Mouse (Mus musculus): ENCODE results near the gene Eif1ad. TPM values are rescaled to one million over a fixed set of nuclear protein-coding genes. Genes with fewer than 3 reads are reported as not detected.
"Not testable (repeated sequence)": the region's sequence is repeated elsewhere in the genome, so short reads cannot be mapped to it uniquely, and the experiment has no call there.

Gene Eif1ad
- polyA plus RNA-seq, 1 experiment from 2014 or later = 38.7 TPM

GRCm38 (mm10) chr19:5389647-5390046 is 23.1 kb downstream of the Eif1ad start:
- 47% methylated on average over 12 of the region's 12 CpGs for WGBS
- Histone ChIP-seq H3K36me3 (ENCODE audit: control insufficient read depth, insufficient read depth, low read length) (peaks cover 5% of the 10 kb centered on the region; the same call in 1 of the 2 replicates), H3K4me2 (ENCODE audit: low read depth, low read length) (peak overlapping the region; percentile 86), H3K27ac (ENCODE audit: low read depth, low read length) (no peak overlapping the region), H3K4me1 (ENCODE audit: control insufficient read depth, insufficient read depth, low read length) (peaks cover 23% of the 10 kb centered on the region), H3K27me3 (ENCODE audit: control insufficient read depth, insufficient read depth, low read length) (peaks cover 4% of the 10 kb centered on the region; the same call in 1 of the 2 replicates), H3K9ac (replicated peaks; ENCODE audit: low read depth, low read length) (peak overlapping the region; percentile 29; the same call in 1 of the 2 replicates), H3K9me3 (ENCODE audit: control insufficient read depth, low read length) (no peaks in the 10 kb centered on the region), H3K4me3 (ENCODE audit: low read depth, low read length) (peak overlapping the region; percentile 96; the same call in 1 of the 2 replicates)
- no peak for ATAC-seq (ENCODE audit: low read depth)

- Histone ChIP-seq H3K27ac (ENCODE audit: low read depth, low read length) (no peak overlapping the region), H3K27me3 (ENCODE audit: control insufficient read depth, insufficient read depth, low read length) (peaks cover 4% of the 10 kb centered on the region; the same call in 1 of the 2 replicates), H3K9me3 (ENCODE audit: control insufficient read depth, low read length) (no peaks in the 10 kb centered on the region), H3K36me3 (ENCODE audit: control insufficient read depth, insufficient read depth, low read length) (no peaks in the 10 kb centered on the region), H3K4me3 (ENCODE audit: low read depth, low read length) (no peak overlapping the region), H3K9ac (replicated peaks; ENCODE audit: low read depth, low read length) (no peak overlapping the region), H3K4me1 (ENCODE audit: control insufficient read depth, insufficient read depth, low read length) (peaks cover 23% of the 10 kb centered on the region), H3K4me2 (ENCODE audit: low read depth, low read length) (peak overlapping the region; percentile 86; the same call in 1 of the 2 replicates)
- ATAC-seq (ENCODE audit: low read depth) = no peak
- WGBS = 90% methylated on average over 8 of the region's 8 CpGs
Measured at GRCm38 (mm10) chr19:5390416-5390815, 23.9 kb downstream of the Eif1ad start.

- H3K36me3 ChIP-seq (ENCODE audit: control insufficient read depth, insufficient read depth, low read length) = no peaks in the 10 kb centered on the region
- peaks cover 4% of the 10 kb centered on the region; the same call in 1 of the 2 replicates for H3K27me3 ChIP-seq (ENCODE audit: control insufficient read depth, insufficient read depth, low read length)
- H3K9ac ChIP-seq (replicated peaks; ENCODE audit: low read depth, low read length) = no peak overlapping the region
- peaks cover 11% of the 10 kb centered on the region for H3K4me1 ChIP-seq (ENCODE audit: control insufficient read depth, insufficient read depth, low read length)
- no peaks in the 10 kb centered on the region for H3K9me3 ChIP-seq (ENCODE audit: control insufficient read depth, low read length)
- no peak for ATAC-seq (ENCODE audit: low read depth)
- no peak overlapping the region for H3K4me2 ChIP-seq (ENCODE audit: low read depth, low read length)
- no peak overlapping the region for H3K4me3 ChIP-seq (ENCODE audit: low read depth, low read length)
- WGBS = 66% methylated on average over 4 of the region's 4 CpGs
- no peak overlapping the region for H3K27ac ChIP-seq (ENCODE audit: low read depth, low read length)
Measured at GRCm38 (mm10) chr19:5392892-5393291, 26.4 kb downstream of the Eif1ad start.

GRCm38 (mm10) chr19:5394168-5394567 is 27.6 kb downstream of the Eif1ad start:
- ATAC-seq (ENCODE audit: low read depth) = no peak
- Histone ChIP-seq H3K27me3 (ENCODE audit: control insufficient read depth, insufficient read depth, low read length) (no peaks in the 10 kb centered on the region), H3K9ac (replicated peaks; ENCODE audit: low read depth, low read length) (no peak overlapping the region), H3K36me3 (ENCODE audit: control insufficient read depth, insufficient read depth, low read length) (no peaks in the 10 kb centered on the region), H3K4me1 (ENCODE audit: control insufficient read depth, insufficient read depth, low read length) (peaks cover 10% of the 10 kb centered on the region), H3K9me3 (ENCODE audit: control insufficient read depth, low read length) (no peaks in the 10 kb centered on the region), H3K4me3 (ENCODE audit: low read depth, low read length) (no peak overlapping the region), H3K27ac (ENCODE audit: low read depth, low read length) (no peak overlapping the region), H3K4me2 (ENCODE audit: low read depth, low read length) (no peak overlapping the region)
- WGBS = 58% methylated on average over 10 of the region's 10 CpGs

GRCm38 (mm10) chr19:5395371-5395770 is 28.8 kb downstream of the Eif1ad start:
- no peak overlapping the region for H3K4me3 ChIP-seq (ENCODE audit: low read depth, low read length)
- ATAC-seq (ENCODE audit: low read depth) = no peak
- no peaks in the 10 kb centered on the region for H3K4me1 ChIP-seq (ENCODE audit: control insufficient read depth, insufficient read depth, low read length)
- no peaks in the 10 kb centered on the region for H3K9me3 ChIP-seq (ENCODE audit: control insufficient read depth, low read length)
- H3K27ac ChIP-seq (ENCODE audit: low read depth, low read length) = no peak overlapping the region
- H3K9ac ChIP-seq (replicated peaks; ENCODE audit: low read depth, low read length) = no peak overlapping the region
- H3K27me3 ChIP-seq (ENCODE audit: control insufficient read depth, insufficient read depth, low read length) = no peaks in the 10 kb centered on the region
- no peaks in the 10 kb centered on the region for H3K36me3 ChIP-seq (ENCODE audit: control insufficient read depth, insufficient read depth, low read length)
- no peak overlapping the region for H3K4me2 ChIP-seq (ENCODE audit: low read depth, low read length)
- WGBS = 69% methylated on average over 4 of the region's 4 CpGs

- not testable (repeated sequence) for H3K9me3 ChIP-seq (ENCODE audit: control insufficient read depth, low read length); H3K4me1 ChIP-seq (ENCODE audit: control insufficient read depth, insufficient read depth, low read length); H3K27ac ChIP-seq (ENCODE audit: low read depth, low read length); H3K4me3 ChIP-seq (ENCODE audit: low read depth, low read length); H3K36me3 ChIP-seq (ENCODE audit: control insufficient read depth, insufficient read depth, low read length); H3K27me3 ChIP-seq (ENCODE audit: control insufficient read depth, insufficient read depth, low read length); H3K4me2 ChIP-seq (ENCODE audit: low read depth, low read length); H3K9ac ChIP-seq (replicated peaks; ENCODE audit: low read depth, low read length); ATAC-seq (ENCODE audit: low read depth)
- WGBS = 82% methylated on average over 4 of the region's 4 CpGs
Measured at GRCm38 (mm10) chr19:5401073-5401472, 34.5 kb downstream of the Eif1ad start.

GRCm38 (mm10) chr19:5402293-5402692 is 35.8 kb downstream of the Eif1ad start, which contains the start of gene Tsga10ip:
TSS of gene Tsga10ip (minus strand) at chr19:5402526.
- Histone ChIP-seq H3K27me3 (ENCODE audit: control insufficient read depth, insufficient read depth, low read length) (no peaks in the 10 kb centered on the region), H3K27ac (ENCODE audit: low read depth, low read length) (no peak within 1 kb of the TSS), H3K4me2 (ENCODE audit: low read depth, low read length) (no peak within 1 kb of the TSS), H3K9ac (replicated peaks; ENCODE audit: low read depth, low read length) (no peak within 1 kb of the TSS), H3K4me3 (ENCODE audit: low read depth, low read length) (no peak within 1 kb of the TSS), H3K9me3 (ENCODE audit: control insufficient read depth, low read length) (no peaks in the 10 kb centered on the region), H3K4me1 (ENCODE audit: control insufficient read depth, insufficient read depth, low read length) (peaks cover 4% of the 10 kb centered on the region), H3K36me3 (ENCODE audit: control insufficient read depth, insufficient read depth, low read length) (no peaks in the 10 kb centered on the region)
- WGBS = 71% methylated on average over 8 of the region's 8 CpGs
- no peak for ATAC-seq (ENCODE audit: low read depth)

GRCm38 (mm10) chr19:5405924-5406323 is 39.4 kb downstream of the Eif1ad start:
- 19% methylated on average over 7 of the region's 7 CpGs for WGBS

GRCm38 (mm10) chr19:5406531-5407126 is 40.1 kb downstream of the Eif1ad start:
- ATAC-seq (ENCODE audit: low read depth) = peak; percentile 87
- H3K36me3 ChIP-seq (ENCODE audit: control insufficient read depth, insufficient read depth, low read length); H3K27me3 ChIP-seq (ENCODE audit: control insufficient read depth, insufficient read depth, low read length); H3K9me3 ChIP-seq (ENCODE audit: control insufficient read depth, low read length): not testable (repeated sequence)
- peak overlapping the region; percentile 90 for H3K4me2 ChIP-seq (ENCODE audit: low read depth, low read length)
- peak overlapping the region; percentile 58 for H3K4me3 ChIP-seq (ENCODE audit: low read depth, low read length)
- peak overlapping the region; percentile 88 for H3K27ac ChIP-seq (ENCODE audit: low read depth, low read length)
- peaks cover 11% of the 10 kb centered on the region for H3K4me1 ChIP-seq (ENCODE audit: control insufficient read depth, insufficient read depth, low read length)
- H3K9ac ChIP-seq (replicated peaks; ENCODE audit: low read depth, low read length) = peak overlapping the region; percentile 66
- WGBS = 10% methylated on average over 21 of the region's 25 CpGs

More at GRCm38 (mm10) chr19:5405924-5406323, 39.4 kb downstream of the Eif1ad start:
- Histone ChIP-seq H3K27me3 (ENCODE audit: control insufficient read depth, insufficient read depth, low read length) (no peaks in the 10 kb centered on the region), H3K9ac (replicated peaks; ENCODE audit: low read depth, low read length) (peak overlapping the region; percentile 8; the same call in 1 of the 2 replicates), H3K4me3 (ENCODE audit: low read depth, low read length) (peak overlapping the region; percentile 23), H3K4me2 (ENCODE audit: low read depth, low read length) (peak overlapping the region; percentile 45), H3K4me1 (ENCODE audit: control insufficient read depth, insufficient read depth, low read length) (peaks cover 11% of the 10 kb centered on the region), H3K27ac (ENCODE audit: low read depth, low read length) (peak overlapping the region; percentile 29; the same call in 1 of the 2 replicates), H3K9me3 (ENCODE audit: control insufficient read depth, low read length) (no peaks in the 10 kb centered on the region), H3K36me3 (ENCODE audit: control insufficient read depth, insufficient read depth, low read length) (no peaks in the 10 kb centered on the region)
- no peak for ATAC-seq (ENCODE audit: low read depth)

Measured in neural tube, embryonic 14.5 days (tissue).